Mouse (Mus musculus): ENCODE data around the gene Atp8b5.
A peak's percentile ranks its signal among the peaks of the same experiment; 100 is the strongest.

The Atp8b5 gene

DNA sequence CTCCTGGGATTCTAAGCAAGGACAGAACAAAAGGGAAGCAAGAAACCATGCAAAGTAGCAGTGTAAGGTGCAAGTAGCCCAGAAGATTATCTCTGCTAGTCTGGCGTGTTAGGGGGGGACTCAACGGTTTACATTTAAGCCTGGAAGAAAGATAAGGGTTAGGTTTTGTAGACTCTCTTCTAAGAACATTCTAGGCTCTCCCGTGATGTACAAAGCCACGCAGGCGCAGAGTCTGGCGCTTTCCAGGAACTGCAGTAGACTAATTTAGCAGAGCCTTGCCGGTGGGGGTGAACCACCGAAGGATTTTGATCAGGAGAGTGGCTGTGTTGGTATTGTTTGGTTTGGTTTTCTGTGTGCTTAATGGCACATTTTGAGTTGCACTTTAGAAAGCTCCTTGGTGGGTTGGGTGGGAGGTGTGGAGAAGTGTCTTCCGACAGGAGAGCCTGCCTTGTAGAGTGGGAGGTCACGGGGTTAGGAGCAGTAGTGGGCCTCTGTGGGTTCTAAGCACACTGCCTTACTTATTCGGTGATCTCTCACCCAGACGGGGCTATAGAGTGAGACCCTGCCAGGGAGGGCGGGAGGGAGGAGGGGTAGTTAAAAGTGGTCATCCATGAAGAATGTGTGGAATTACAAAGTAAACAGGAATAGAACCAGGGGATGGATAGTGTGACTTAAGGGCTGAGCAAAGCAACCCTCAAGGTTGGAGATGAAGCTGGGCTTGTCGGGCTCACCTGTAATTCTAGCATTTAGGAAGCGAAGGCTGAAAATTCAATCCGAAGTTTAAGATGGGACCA lies 150.5 kb downstream of the Atp8b5 start:
- DNase-seq: no peak

GRCm38 (mm10) chr4:43418450-43418849 lies 151.5 kb downstream of the Atp8b5 start:
- no peak for DNase-seq

DNA sequence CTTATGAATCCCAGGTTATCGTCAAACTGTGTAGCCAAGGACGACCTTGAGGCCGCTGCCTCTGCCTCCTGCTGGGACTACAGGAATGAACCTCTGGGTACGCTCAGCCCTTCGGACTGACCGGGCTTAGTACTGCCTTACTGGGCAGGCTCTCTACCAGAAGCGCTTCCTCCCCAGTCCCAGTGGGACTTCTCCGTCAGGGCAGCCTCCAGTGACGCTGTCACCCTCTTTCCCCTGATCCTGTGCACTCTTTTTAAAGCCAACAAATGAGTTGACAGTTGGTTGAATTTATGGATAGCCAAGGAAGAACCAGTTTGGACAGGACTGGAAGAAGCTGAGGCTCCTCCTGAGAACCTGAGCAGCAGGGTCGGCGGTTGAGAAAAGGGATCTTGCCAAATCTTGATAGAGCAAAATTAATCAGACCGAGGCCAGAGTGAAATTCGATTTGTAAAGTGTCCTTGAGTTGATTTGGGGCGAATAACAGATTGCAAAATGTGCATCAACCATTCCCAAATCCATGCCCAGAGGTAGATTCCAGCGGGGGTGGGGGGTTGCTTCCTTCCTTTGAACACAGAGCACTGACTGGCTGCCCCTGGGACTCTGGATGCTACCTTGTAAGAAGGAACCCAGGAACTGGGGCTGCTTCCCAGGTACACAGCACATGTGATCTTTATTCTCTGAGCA lies 152.2 kb downstream of the Atp8b5 start:
- no peak for DNase-seq

DNA sequence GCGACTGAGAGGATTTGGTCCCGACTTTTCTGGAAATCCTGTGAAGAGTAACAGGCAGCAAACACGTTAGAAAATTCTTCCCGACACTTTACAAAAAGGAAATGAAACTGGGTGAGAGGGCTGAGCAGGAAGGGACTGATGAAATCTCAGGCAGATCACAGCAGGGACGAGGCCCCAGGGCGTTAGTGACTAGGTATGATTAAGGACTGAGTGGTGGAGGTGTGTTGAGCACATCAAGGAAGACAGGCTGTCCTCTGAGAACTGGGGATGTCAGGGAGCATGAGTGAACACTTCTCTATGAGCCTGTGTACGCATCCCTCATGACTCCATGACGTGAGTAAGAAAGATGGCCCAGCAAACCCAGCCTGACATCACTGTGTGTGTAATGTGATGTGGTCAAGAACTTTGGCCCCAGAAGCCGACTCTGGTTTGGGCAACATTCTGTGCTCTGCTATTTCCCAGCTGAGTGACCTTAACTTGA lies 152.9 kb downstream of the Atp8b5 start:
- DNase-seq: no peak

DNA sequence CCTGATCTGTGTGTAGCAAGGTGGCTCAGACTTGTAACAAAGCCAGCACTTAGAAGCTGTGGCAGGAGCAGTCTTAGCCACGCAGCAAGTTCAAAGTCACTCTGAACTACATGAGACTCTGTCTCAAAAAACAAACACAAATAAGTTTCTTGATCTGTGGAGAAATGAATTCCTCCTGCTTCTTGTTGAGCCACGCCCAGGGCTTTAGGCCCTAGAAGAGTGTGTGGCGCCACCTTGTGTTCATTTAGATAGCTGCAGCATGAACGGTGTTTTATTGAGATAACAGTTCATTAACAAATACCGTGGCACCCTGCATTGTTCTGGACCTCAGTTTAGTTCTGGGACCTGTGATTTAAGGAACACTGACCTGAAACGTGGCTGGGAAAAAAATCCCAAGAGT lies 153.3 kb downstream of the Atp8b5 start:
- peak; percentile 72 for DNase-seq

- DNase-seq: no peak
These were observed 154.8 kb downstream of the Atp8b5 start for GRCm38 (mm10) chr4:43421632-43422240.
